Mouse (Mus musculus) G1E (cell line): ENCODE results near the gene Parp11.

Experiments
- CTCF ChIP-seq: IDR thresholded peaks from 2 replicates; pipeline ENCODE4 v1.5.1; 2012; ENCODE audit warnings: low read depth, low read length, inconsistent platforms, mixed read lengths
- GATA1 ChIP-seq: IDR thresholded peaks from 2 replicates; pipeline ENCODE4 v1.6.1; 2012; ENCODE audit warnings: borderline replicate concordance, low read length, inconsistent platforms, mixed read lengths
- POLR2AphosphoS5 ChIP-seq: IDR thresholded peaks from 2 replicates; pipeline ENCODE4 v1.6.1; 2012; ENCODE audit warnings: low read depth, low read length, inconsistent platforms; ENCODE audit not compliant: insufficient replicate concordance
- TAL1 ChIP-seq: conservative IDR thresholded peaks from 2 replicates; pipeline ENCODE4 v1.6.1; 2012; ENCODE audit warnings: low read depth, low read length, inconsistent platforms, mixed read lengths

DNA sequence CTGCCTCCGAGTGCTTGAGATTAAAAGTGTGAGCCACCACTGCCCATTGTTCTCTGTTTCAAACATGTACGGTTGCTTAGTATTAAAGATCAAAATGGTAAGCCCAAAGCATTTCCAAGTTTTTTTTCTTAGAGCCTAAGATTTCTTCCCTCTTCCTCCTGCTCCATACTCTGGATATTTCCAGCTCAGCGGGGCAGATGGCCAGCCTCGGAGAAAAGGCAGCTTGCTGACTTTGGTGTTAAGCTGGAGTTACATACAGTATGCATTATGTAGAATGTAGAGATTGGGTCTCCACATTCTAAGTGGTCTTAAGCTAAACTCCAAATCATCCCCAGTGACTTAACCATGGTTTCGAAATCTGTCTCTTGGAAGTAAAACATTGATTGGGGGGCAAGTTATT, 21.5 kb upstream of the Parp11 start:
- TF ChIP-seq CTCF: no peak
- TF ChIP-seq GATA1: no peak
- no peak for TF ChIP-seq POLR2AphosphoS5
- TF ChIP-seq TAL1: no peak
